Mouse (Mus musculus): ENCODE results near the gene Tmem230. TPM values are rescaled to one million over a fixed set of nuclear protein-coding genes. Genes with fewer than 3 reads are reported as not detected.

Gene Tmem230
- polyA plus RNA-seq, 1 experiment: 32.8 TPM

DNA sequence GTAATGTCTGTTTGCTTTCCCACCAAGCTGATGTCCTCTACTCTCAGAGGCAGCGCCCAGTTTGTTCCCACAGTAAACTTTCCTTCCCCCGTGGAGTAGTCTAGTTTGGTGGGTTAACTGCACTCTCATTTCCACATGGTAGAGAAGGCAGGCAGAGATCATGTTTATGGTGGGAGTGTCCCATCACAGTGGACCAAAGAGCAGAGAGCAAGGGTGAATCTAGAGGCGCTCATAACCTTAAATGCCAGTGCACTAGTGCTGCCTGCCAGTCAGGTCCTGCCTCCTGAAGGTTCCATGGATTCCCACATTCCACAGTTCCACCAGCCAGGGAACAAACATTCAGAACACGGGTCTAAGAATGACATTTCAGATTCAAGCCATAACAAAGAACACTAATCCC lies 42.1 kb downstream of the Tmem230 start:
- H3K4me1 ChIP-seq (ENCODE audit: control insufficient read depth, insufficient read depth, low read length): no peaks in the 10 kb centered on the region
- H3K4me3 ChIP-seq (ENCODE audit: insufficient read depth, low read length): no peak overlapping the region
- TF ChIP-seq CTCF (IDR thresholded peaks at IDR 0.05; ENCODE audit: borderline replicate concordance, insufficient read depth, low read length) (no peak), POLR2A (IDR thresholded peaks at IDR 0.05; ENCODE audit: low read depth, low read length) (no peak)
- H3K27ac ChIP-seq (ENCODE audit: insufficient read depth, low read length): no peak overlapping the region

DNA sequence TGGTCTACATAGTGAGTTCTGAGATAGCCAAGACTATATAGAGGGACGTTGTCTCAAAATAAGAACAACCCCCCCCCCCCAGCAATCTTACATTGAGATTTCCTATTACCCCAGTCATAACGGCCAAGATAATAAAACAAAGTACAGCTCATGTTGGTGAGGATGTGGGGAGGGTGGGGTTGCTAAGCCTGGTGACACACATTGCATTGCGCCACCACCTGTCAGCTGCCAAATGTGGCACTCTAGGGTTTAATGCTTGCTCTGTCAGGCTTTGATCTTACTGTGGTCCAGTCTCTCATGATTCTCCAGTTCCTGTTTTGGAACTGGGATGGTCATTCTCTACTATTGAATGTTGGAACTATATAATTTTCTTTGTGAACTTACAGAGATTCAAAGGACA lies 43.8 kb downstream of the Tmem230 start:
- Histone ChIP-seq H3K27ac (ENCODE audit: insufficient read depth, low read length) (no peak overlapping the region), H3K4me3 (ENCODE audit: insufficient read depth, low read length) (no peak overlapping the region), H3K4me1 (ENCODE audit: control insufficient read depth, insufficient read depth, low read length) (no peaks in the 10 kb centered on the region)
- no peak for TF ChIP-seq POLR2A (IDR thresholded peaks at IDR 0.05; ENCODE audit: low read depth, low read length)
- TF ChIP-seq CTCF (IDR thresholded peaks at IDR 0.05; ENCODE audit: borderline replicate concordance, insufficient read depth, low read length): no peak

DNA sequence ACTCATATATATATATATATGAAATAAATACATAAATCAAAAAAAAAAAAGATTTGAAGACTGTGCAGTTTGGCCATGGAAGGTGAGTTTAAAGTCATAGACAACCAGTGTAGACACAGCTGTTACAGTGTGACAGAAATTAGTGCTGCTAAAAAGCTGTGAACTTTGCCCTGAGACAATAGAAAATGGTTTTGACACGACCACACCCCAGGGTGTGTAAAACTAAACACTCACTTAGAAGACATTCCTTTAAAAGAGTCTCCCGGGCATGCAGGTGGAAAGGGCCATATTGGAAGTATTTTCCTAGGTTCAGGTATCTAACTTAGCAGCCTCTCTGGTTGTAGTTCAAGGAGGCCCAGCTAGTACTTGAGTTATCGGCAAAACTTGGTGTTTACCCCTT lies 44.4 kb downstream of the Tmem230 start:
- TF ChIP-seq CTCF (IDR thresholded peaks at IDR 0.05; ENCODE audit: borderline replicate concordance, insufficient read depth, low read length) (no peak), POLR2A (IDR thresholded peaks at IDR 0.05; ENCODE audit: low read depth, low read length) (no peak)
- no peaks in the 10 kb centered on the region for H3K4me1 ChIP-seq (ENCODE audit: control insufficient read depth, insufficient read depth, low read length)
- no peak overlapping the region for H3K4me3 ChIP-seq (ENCODE audit: insufficient read depth, low read length)
- no peak overlapping the region for H3K27ac ChIP-seq (ENCODE audit: insufficient read depth, low read length)

DNA sequence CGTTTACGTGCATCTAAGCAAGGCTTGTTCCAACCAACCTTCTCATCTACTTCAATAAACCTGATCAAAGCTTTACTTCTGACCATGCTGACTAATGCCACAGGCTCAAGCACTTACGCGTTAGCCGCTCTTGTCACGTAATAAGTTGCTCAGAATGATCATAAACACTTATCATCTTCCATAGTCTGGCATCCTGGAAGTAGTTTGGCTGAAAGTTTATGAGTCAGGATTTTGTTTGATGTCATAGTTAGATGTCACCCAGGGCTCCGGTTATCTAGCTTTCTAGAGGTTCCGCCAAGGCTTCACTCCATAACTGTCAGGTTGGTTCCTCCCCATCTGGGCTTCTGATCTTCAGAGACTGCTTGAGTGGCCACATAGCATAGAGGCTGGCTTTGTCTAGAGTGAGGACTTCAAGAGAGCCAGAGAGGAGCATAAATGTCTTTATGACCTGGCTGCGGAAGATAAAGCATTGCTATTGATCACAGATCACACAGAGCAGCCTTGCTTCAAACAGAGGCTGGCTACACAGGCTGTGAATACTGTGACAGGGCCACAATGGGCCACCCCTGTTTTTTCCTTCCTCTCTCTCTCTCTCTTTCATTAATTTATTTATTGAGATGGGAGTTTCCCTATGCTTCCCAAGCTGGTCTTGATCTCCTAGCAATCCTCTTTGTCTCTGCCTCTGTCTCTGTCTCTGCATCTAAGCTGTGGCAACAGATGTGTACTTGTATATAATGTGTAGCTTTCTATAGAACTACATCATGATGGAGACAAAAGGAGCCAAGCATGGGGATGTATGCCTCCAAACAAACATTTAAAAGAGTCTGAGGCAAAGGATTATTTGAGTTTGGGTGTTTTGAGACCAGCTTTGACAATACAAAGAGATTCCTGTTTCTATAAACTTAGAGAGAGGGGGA lies 49.3 kb downstream of the Tmem230 start:
- H3K27ac ChIP-seq (ENCODE audit: insufficient read depth, low read length): no peak overlapping the region
- no peak for TF ChIP-seq POLR2A (IDR thresholded peaks at IDR 0.05; ENCODE audit: low read depth, low read length)
- TF ChIP-seq CTCF (IDR thresholded peaks at IDR 0.05; ENCODE audit: borderline replicate concordance, insufficient read depth, low read length): no peak
- no peak overlapping the region for H3K4me3 ChIP-seq (ENCODE audit: insufficient read depth, low read length)
- no peaks in the 10 kb centered on the region for H3K4me1 ChIP-seq (ENCODE audit: control insufficient read depth, insufficient read depth, low read length)

DNA sequence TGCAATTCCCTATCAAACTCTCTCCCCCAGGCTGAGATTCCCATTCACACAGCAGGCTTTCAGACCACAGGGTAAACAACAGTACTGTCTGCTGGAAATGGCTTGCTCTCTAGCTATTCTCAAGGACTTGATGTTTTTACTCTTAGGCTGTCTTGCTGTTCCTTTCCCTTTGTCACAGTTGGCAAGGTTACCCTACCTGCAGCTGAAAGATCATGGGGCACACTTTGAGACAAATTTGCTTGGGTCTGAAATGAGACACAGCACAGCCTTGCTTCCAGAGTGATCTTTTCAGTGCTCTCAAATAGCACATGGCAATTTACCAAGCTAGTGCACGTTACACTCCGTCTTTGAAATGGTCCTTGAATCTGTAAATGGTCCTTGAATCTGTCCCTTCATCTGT lies 52.0 kb downstream of the Tmem230 start:
- Histone ChIP-seq H3K4me3 (ENCODE audit: insufficient read depth, low read length) (no peak overlapping the region), H3K4me1 (ENCODE audit: control insufficient read depth, insufficient read depth, low read length) (no peaks in the 10 kb centered on the region), H3K27ac (ENCODE audit: insufficient read depth, low read length) (no peak overlapping the region)
- TF ChIP-seq CTCF (IDR thresholded peaks at IDR 0.05; ENCODE audit: borderline replicate concordance, insufficient read depth, low read length) (no peak), POLR2A (IDR thresholded peaks at IDR 0.05; ENCODE audit: low read depth, low read length) (no peak)

DNA sequence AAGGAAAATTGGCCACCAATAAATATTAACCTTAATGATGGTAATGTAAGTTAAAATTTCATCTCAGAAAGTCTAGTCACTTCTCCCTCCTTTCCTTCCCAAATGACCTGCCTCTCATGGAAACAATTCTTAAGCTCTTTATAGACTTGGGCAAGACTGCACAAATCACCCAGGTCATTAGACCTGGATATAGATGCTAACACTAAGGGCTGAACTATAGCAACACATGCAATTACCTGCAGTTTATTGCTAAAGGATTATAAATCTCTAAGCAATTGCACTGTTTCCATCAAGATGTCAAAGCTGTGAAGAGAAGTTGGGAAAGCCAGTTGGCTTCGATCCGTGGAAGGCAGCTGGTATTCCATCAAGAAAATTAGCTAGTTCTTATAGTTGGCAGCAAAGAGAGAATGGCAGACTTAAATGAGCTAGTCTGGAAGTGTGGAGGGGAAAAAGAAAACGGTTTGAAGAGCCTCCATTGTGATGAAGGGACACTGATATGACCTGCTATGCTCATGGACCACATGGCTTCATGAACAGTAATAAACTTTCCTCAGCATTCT lies 56.9 kb downstream of the Tmem230 start:
- H3K27ac ChIP-seq (ENCODE audit: insufficient read depth, low read length): no peak overlapping the region
- no peaks in the 10 kb centered on the region for H3K4me1 ChIP-seq (ENCODE audit: control insufficient read depth, insufficient read depth, low read length)
- TF ChIP-seq POLR2A (IDR thresholded peaks at IDR 0.05; ENCODE audit: low read depth, low read length): no peak
- no peak for TF ChIP-seq CTCF (IDR thresholded peaks at IDR 0.05; ENCODE audit: borderline replicate concordance, insufficient read depth, low read length)
- no peak overlapping the region for H3K4me3 ChIP-seq (ENCODE audit: insufficient read depth, low read length)

Other genes with a start within 250 kb of the Tmem230 start
- 3.6 and 11.9 TPM in 2 replicates for gene Rassf2, start 217.5 kb downstream of the Tmem230 start, polyA plus RNA-seq (2011; ENCODE audit: insufficient read length, low read depth, missing spikeins)
- gene Slc23a2, start 102.7 kb downstream of the Tmem230 start, polyA plus RNA-seq (2011; ENCODE audit: insufficient read length, low read depth, missing spikeins): 18.1 and 21.8 TPM in 2 replicates
- 148 and 203 TPM in 2 replicates for gene Pcna, start 5.5 kb upstream of the Tmem230 start, polyA plus RNA-seq (2011; ENCODE audit: insufficient read length, low read depth, missing spikeins)
- gene Cds2, start 15.3 kb upstream of the Tmem230 start, polyA plus RNA-seq (2011; ENCODE audit: insufficient read length, low read depth, missing spikeins): 52.2 and 53.5 TPM in 2 replicates
- 0.91 and 1.1 TPM in 2 replicates for gene Prokr2, start 137.6 kb upstream of the Tmem230 start, polyA plus RNA-seq (2011; ENCODE audit: insufficient read length, low read depth, missing spikeins)

Measured in embryonic fibroblast, embryonic 13.5 days (primary cell).